Mouse (Mus musculus): ENCODE data around the gene Col24a1.

- no peak for TF ChIP-seq CTCF (IDR thresholded peaks at IDR 0.05)
- no peak for TF ChIP-seq EP300 (IDR thresholded peaks at IDR 0.05)
Measured at GRCm38 (mm10) chr3:145356865-145357487, 64.7 kb downstream of the Col24a1 start.

Measured in lung, postnatal 0 days (tissue).